Mouse (Mus musculus) lung, embryonic 16.5 days (tissue): ENCODE results near the gene Rin3. TPM values are rescaled to one million over a fixed set of nuclear protein-coding genes. Genes with fewer than 3 reads are reported as not detected.

Experiments used
- ATAC-seq: fragments of 200-750 bp; cut with Nextera tagmentation; 2 replicates; pipeline ENCODE4 v1.8.0; 2017; ENCODE audit warnings: low read depth, mild to moderate bottlenecking, moderate library complexity
- H3K27ac ChIP-seq: fragments of 300-500 bp; sonication (generic); 2 replicates; pipeline ENCODE4 v1.5.1; 2014; ENCODE audit warnings: mild to moderate bottlenecking, control low read depth, low read length
- H3K27me3 ChIP-seq: fragments of 300-500 bp; sonication (generic); 2 replicates; pipeline ENCODE4 v1.6.1; 2014; ENCODE audit warnings: low read depth, low read length, mixed read lengths; ENCODE audit not compliant: control insufficient read depth, insufficient read depth
- H3K36me3 ChIP-seq: fragments of 300-500 bp; sonication (generic); 2 replicates; pipeline ENCODE4 v1.6.1; 2014; ENCODE audit warnings: low read length; ENCODE audit not compliant: control insufficient read depth, insufficient read depth
- H3K4me1 ChIP-seq: fragments of 300-500 bp; sonication (generic); replicated peaks from 2 replicates; pipeline ENCODE4 v1.6.1; 2014; ENCODE audit warnings: low read length, mixed read lengths; ENCODE audit not compliant: control insufficient read depth, insufficient read depth
- H3K4me2 ChIP-seq: fragments of 300-500 bp; sonication (generic); 2 replicates; pipeline ENCODE4 v1.6.1; 2014; ENCODE audit warnings: low read depth, low read length, control low read depth
- H3K4me3 ChIP-seq: fragments of 300-500 bp; sonication (generic); 2 replicates; pipeline ENCODE4 v1.5.1; 2014; ENCODE audit warnings: mild to moderate bottlenecking, low read length, control low read depth
- H3K9ac ChIP-seq: fragments of 300-500 bp; sonication (generic); 2 replicates; pipeline ENCODE4 v1.6.1; 2014; ENCODE audit warnings: low read length, control low read depth
- H3K9me3 ChIP-seq: fragments of 300-500 bp; sonication (generic); 2 replicates; pipeline ENCODE4 v1.6.1; 2016; ENCODE audit warnings: low read length; ENCODE audit not compliant: control insufficient read depth
- WGBS: fragments of 180-500 bp; shearing (Covaris S2); extraction: QIAGEN DNeasy Blood & Tissue Kit; methylation state at CpG from one replicate; pipeline ENCODE4 v1.1.7; 2014; 5-methylcytosine and 5-hydroxymethylcytosine counted together
- polyA plus RNA-seq: library from polyadenylated mRNA; unstranded; fragments of >200 nt; fragmentation: Nextera tagmentation; extraction: Ambion mirVana; gene quantifications from 2 replicates; pipeline ENCODE4 v1.2.1, GENCODE M21; 2015

Gene Rin3
- polyA plus RNA-seq, 1 experiment from 2014 or later = 16.7 TPM

DNA sequence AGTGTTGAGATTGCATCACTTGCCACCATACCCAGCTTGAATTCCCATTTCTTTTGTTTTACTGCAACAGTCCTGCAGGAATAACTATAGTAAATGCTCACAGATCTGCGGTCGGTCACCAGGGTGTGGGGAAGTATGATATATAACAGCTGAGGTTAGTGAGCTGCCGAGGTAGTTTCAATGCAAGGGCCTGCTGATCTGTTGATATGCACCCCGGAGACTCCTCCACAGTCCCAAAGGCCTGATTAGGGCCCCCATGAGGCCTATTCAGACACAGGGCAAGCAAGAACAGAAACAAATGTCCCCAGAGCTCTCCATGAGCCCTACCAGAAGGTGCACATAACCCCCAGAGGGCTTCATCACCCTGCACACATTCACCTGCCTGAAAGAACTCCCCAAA, 147.4 kb downstream of the Rin3 start:
- Histone ChIP-seq H3K9ac (no peak overlapping the region), H3K27ac (no peak overlapping the region), H3K27me3 (no peaks in the 10 kb centered on the region), H3K4me1 (peaks cover 4% of the 10 kb centered on the region; the same call in 1 of the 2 replicates), H3K9me3 (0 out of 2 replicates have a peak, but pooled peaks cover 2% of the 10 kb centered on the region), H3K4me2 (no peak overlapping the region), H3K4me3 (no peak overlapping the region), H3K36me3 (peaks cover 3% of the 10 kb centered on the region; the same call in 1 of the 2 replicates)
- no peak for ATAC-seq
- 89% methylated on average over 4 of the region's 4 CpGs for WGBS

DNA sequence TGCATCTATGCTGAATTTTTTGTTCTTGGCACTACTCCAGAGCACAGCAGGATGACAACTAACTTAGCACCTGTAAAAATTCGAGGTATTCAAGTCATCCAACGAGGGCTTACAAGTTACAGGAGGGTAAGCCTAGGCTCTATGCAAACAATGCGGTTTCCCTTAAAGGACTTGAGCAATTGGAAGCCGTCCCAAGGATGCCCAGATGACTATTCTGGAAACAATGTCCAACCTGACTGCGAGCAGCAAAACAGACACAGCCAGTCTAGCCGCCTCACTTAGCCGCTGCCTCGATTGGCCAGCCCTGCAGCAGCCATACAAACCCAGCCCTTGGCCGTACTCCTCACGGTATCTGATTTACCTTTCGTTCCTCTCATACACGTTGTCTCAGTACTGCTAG, 149.4 kb downstream of the Rin3 start:
- no peak overlapping the region for H3K4me2 ChIP-seq
- no peak overlapping the region for H3K27ac ChIP-seq
- no peaks in the 10 kb centered on the region for H3K36me3 ChIP-seq
- 63% methylated on average over 12 of the region's 12 CpGs for WGBS
- peak; percentile 38 for ATAC-seq
- no peaks in the 10 kb centered on the region for H3K9me3 ChIP-seq
- H3K9ac ChIP-seq = no peak overlapping the region
- no peaks in the 10 kb centered on the region for H3K27me3 ChIP-seq
- H3K4me1 ChIP-seq = peaks cover 3% of the 10 kb centered on the region; the same call in 1 of the 2 replicates
- no peak overlapping the region for H3K4me3 ChIP-seq

DNA sequence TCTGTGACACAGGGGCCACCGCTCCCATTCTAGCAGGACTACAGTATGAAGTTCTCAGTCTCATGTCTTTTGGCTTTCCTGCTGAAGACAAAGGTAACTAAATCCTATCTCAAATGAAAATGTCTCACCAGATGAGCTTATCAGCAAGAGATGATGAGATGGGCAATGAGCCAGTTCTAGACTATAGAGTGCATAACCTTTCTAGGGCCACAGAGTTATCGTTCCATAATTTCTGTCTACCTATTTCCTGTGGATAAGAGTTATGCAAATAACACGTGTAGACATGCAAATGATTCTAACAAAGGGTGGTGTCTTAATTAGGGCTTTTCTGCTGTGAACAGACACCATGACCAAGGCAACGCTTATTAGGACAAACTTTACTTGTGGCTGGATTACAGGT, 151.3 kb downstream of the Rin3 start:
- no peak for ATAC-seq
- WGBS = 76% methylated on average over 4 of the region's 4 CpGs

DNA sequence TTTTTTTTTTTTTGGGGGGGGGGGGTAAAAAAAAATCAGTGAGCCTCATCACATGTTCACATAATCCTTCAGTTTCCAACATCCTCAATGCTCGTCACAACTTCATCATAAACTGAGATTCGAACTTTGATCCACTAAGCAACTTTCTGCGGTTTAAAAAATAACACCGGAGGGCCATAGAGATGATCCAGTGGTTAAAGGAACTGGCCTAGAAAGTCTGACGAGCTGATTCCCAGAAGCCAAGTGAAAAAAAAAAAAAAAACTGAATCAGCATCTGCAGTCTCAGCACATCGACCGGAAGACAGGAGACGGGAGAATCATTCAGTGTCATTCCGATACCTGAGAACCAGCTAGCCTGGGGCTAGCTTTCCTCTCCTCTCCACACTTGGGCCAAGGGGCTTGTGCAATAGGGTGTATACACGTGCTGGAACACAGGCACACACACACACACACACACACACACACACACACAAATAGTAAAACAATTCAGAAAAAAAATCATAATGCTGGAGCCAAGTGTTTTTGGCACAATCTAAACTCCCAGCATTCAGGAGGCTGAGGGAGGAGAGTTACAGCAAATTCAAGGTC, 154.2 kb downstream of the Rin3 start:
- H3K27ac ChIP-seq = peak overlapping the region; percentile 65
- H3K36me3 ChIP-seq = no peaks in the 10 kb centered on the region
- H3K9ac ChIP-seq = no peak overlapping the region
- H3K4me2 ChIP-seq = peak overlapping the region; percentile 15
- 57% methylated on average over 10 of the region's 10 CpGs for WGBS
- no peak for ATAC-seq
- no peaks in the 10 kb centered on the region for H3K27me3 ChIP-seq
- peaks cover 12% of the 10 kb centered on the region for H3K4me1 ChIP-seq
- H3K9me3 ChIP-seq = no peaks in the 10 kb centered on the region
- no peak overlapping the region for H3K4me3 ChIP-seq

More for the DNA sequence above, 151.3 kb downstream of the Rin3 start:
- Histone ChIP-seq H3K4me2 (no peak overlapping the region), H3K27ac (no peak overlapping the region), H3K4me3 (no peak overlapping the region), H3K9me3 (no peaks in the 10 kb centered on the region), H3K36me3 (no peaks in the 10 kb centered on the region), H3K4me1 (peaks cover 9% of the 10 kb centered on the region), H3K27me3 (no peaks in the 10 kb centered on the region), H3K9ac (no peak overlapping the region)

DNA sequence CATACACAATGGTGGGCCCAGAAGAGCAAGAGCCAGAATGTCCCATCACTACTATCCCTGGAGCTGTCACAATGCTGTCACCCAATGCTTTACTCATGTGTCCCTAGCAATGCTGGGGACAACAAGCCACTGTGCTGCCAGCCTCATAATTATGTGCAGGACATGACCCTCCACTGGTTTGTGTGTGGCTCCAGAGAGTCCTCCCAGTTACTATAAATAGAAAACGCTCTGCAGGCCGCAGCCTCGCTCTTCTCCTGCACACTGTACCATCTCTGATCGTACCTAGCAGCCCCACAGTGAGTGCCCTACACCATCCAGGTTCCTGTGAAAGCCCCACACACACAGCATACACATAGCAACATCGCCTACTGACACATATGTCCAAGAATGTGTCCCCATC, 155.1 kb downstream of the Rin3 start:
- Histone ChIP-seq H3K36me3 (no peaks in the 10 kb centered on the region), H3K4me2 (peak overlapping the region; percentile 69), H3K9me3 (no peaks in the 10 kb centered on the region), H3K9ac (peak overlapping the region; percentile 17; the same call in 1 of the 2 replicates), H3K27ac (peak overlapping the region; percentile 53), H3K4me3 (peak overlapping the region; percentile 69), H3K4me1 (peaks cover 8% of the 10 kb centered on the region), H3K27me3 (no peaks in the 10 kb centered on the region)
- peak; percentile 56 for ATAC-seq
- 53% methylated on average over 5 of the region's 5 CpGs for WGBS

DNA sequence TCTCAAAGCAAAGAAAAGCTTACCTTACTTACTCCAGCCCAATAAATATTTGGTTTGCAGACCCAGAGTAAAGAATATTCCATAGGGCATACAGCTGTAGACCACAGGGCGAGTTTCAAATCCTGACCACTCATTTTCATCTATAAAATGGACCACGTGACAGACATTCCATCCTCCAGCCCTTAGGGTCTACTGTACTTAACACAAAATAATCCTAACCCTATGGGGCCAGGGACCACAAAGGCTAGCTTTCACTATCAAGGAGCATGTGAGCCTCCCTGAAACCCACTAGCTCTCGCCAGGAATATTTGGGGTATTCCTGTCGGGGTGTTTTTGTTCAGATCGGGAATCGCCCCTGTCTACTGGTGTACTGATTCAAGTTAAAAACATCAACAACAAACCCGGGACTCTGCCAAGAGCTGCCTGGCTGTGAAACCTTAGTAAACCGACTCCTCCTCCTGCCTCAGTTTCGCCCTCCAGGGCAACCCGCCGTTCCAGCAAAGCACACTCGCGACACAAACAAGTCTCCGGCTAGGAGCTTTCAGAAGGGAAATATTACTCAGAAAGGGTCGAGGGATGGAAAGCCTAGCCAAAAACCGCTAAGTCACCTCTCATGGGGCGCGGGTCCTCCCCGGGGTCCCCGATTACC, 156.3 kb downstream of the Rin3 start:
- peak overlapping the region; percentile 69 for H3K4me2 ChIP-seq
- H3K4me1 ChIP-seq = peaks cover 8% of the 10 kb centered on the region
- H3K27ac ChIP-seq = peak overlapping the region; percentile 19
- peak overlapping the region; percentile 69 for H3K4me3 ChIP-seq
- H3K9me3 ChIP-seq = no peaks in the 10 kb centered on the region
- H3K9ac ChIP-seq = peak overlapping the region; percentile 75
- WGBS = 2% methylated on average over 20 of the region's 20 CpGs
- no peaks in the 10 kb centered on the region for H3K27me3 ChIP-seq
- peak; percentile 18 for ATAC-seq
- H3K36me3 ChIP-seq = no peaks in the 10 kb centered on the region

DNA sequence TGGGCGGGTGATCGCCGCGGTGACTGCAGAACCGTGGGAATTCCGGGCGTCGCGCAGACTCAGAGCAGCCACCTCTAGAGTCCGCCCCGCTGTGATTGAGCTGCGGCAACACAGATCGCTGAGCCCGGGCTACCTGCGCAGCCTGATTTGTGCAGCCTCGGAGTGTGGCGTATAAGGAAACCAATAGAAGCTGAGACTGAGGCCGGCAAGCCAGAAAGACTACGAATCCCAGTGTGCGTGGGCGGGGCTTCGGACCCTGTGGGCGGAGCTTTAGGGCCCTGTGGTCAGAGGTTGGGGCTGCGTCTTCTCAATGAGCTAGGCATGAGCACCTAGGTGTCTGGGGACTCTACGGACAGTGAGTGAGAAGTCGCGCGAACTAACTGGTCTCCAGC, 156.8 kb downstream of the Rin3 start, which contains the start of gene Lgmn:
Gene Lgmn, minus strand, starts transcription at position 182 of the 392 bp plus-strand sequence.
- Histone ChIP-seq H3K9ac (peak within 1 kb of the TSS; percentile 75), H3K36me3 (no peaks in the 10 kb centered on the region), H3K27ac (peak within 1 kb of the TSS; percentile 19), H3K4me1 (peaks cover 8% of the 10 kb centered on the region), H3K4me3 (peak within 1 kb of the TSS; percentile 69), H3K4me2 (peak within 1 kb of the TSS; percentile 69), H3K9me3 (no peaks in the 10 kb centered on the region), H3K27me3 (no peaks in the 10 kb centered on the region)
- ATAC-seq = peak; percentile 99
- whole genome bisulfite sequencing = 0% methylated on average over 28 of the region's 28 CpGs

Other genes starting within 250 kb of the Rin3 start
- 3.1 and 4.3 TPM in 2 replicates for gene Slc24a4, start 154.3 kb upstream of the Rin3 start, polyA plus RNA-seq
- 139 and 142 TPM in 2 replicates for gene Lgmn, start 156.8 kb downstream of the Rin3 start, polyA plus RNA-seq
- gene Golga5, start 186.1 kb downstream of the Rin3 start, polyA plus RNA-seq = 34.2 and 35.5 TPM in 2 replicates